Mouse (Mus musculus) activated CD4-positive, CD25-positive, alpha-beta regulatory T cell, adult 4 months (primary cell): ENCODE data around the gene Lhx5. TPM values are rescaled to one million over a fixed set of nuclear protein-coding genes. Genes with fewer than 3 reads are reported as not detected.

Source experiments
- ATAC-seq: one replicate; pipeline ENCODE4 v1.8.0; 2017
- polyA plus RNA-seq, 2 experiments: library from polyadenylated mRNA; unstranded; fragments of 100-300 nt; shearing (Covaris generic); gene quantifications; one replicate each; pipeline ENCODE4 v1.2.1; 2017

Gene Lhx5
- polyA plus RNA-seq, result not detected

DNA sequence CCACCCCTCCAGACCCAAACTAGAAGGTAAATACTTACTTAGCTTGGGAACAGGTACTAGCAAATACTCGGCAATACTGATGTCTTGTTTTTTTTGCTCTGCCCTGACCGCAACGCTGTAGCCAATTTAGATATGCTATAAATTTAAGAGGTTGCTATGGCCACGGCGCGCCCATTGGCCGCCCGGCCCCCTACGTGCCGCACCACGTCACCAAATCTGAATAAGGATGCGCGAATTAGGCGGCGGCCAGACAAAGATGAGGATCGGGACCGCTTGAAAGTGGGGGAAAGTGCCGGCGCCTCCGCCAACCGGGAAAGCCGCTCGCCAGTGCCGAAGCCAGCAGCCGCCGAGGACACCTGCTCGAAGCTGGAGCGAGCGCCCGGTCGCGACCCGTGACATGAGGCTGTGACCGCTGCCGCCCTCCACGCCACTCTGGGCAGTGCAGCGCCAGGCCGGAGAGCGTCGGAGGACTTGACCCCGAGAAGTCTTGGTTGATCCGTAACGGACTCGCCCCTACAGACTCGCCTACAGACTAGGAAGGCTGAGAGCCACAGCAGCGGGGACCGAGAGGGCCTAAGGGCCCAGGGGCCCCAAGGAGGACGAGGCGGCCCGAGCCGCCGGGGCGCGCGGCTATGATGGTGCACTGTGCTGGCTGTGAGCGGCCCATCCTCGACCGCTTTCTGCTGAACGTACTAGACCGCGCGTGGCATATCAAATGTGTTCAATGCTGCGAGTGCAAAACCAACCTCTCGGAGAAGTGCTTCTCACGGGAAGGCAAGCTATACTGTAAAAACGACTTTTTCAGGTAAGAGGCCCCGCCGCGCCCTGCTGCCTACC, at the start of gene Lhx5:
Lhx5 (plus strand) TSS at position 51 of the 837 bp plus-strand sequence.
- ATAC-seq, result no peak

DNA sequence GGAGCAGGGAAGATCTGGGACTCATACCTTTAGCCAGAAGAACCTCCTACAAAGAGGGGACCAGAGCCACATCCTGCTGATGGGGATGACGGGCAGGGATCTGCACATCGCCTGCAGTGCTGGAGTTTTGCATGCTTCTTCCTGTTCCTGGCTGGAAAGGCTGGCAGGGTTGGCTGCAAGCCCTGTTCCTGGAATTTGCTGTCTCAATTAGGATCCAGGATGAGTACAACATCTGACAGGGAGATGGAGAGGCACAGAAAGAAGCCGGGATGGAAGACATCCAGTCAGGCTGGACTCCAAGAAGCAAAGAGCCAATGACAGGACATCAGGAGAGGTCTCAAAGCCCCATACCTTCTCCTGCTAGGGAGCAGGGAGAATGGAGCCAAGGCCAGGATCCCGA, 45.1 kb upstream of the Lhx5 start:
- no peak for ATAC-seq

DNA sequence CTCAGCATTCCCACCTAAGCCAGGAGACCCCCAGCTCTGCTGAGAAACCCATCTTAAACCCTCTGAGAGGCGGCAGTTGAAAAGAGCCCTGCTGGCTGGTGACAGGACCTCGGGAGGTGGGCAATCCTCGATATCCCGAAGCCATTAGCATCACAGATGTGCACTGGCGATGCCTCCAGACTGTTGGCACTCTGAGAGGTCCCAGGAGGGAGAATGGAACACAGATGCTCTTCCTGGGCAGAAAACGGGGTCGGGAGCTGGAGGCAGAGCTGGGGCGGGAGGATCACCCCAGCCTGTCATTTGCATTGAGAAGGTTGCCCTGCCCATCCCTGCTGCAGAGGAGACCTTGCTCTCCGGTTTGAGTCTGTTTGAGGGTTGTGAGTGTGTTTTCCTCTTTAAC, 42.7 kb upstream of the Lhx5 start:
- no peak for ATAC-seq

DNA sequence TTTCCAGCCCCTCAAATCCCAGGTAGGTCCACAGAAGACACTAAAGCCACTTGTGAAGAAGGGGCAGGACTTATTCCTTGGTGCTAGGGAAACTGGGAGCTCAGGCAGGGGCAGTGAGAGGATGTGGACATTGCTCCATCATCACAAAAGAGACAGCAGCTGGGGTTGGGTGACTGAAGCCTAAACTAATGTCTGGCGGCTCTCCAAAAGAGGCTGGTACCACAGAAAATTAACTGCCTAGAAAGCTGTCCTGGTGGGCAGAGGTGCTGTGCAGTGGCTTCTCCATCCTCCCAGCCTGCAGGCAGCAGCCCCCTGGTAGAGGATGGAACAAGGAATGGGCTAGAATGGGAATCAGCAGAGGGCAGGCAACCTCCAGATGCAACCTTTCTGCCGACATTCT, 41.5 kb upstream of the Lhx5 start:
- ATAC-seq, result no peak

DNA sequence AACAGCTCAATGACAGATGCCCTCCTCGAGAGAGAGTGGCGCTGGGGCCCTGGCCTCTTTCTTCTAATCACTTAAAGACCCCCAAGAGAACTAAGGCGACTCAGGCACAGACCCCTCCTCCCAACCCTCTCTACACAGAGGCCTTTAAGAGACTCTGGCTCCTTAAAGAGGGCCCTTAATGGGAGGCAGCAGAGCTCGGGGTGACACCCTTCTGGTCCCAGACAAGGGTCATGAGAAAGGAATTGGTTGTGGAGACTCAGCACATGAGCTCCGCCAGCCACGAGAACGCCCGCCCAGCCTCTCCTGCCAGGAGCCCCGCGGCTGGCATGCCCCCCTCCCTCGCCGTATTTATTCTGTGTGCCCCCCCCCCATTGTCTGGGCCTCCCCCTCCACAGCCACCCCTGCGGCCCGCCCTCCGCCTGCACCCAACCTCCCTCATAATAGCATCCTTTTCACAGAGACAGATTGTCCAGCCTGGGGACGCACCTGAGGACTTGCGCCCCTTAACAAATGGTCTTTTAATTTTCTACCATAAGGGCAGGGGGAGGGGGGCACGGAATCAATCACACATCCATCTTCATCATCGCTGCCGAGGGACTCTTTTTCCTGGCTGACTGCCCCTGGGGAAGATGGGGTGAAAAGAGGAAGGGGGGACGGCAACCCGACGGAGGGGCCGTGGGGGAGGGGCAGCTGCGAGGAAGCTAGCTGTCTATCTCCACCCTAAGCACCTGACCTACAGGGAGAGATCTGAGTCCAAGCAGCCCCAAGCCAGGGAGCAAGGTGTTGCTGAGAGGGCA, 37.4 kb upstream of the Lhx5 start:
- no peak for ATAC-seq

DNA sequence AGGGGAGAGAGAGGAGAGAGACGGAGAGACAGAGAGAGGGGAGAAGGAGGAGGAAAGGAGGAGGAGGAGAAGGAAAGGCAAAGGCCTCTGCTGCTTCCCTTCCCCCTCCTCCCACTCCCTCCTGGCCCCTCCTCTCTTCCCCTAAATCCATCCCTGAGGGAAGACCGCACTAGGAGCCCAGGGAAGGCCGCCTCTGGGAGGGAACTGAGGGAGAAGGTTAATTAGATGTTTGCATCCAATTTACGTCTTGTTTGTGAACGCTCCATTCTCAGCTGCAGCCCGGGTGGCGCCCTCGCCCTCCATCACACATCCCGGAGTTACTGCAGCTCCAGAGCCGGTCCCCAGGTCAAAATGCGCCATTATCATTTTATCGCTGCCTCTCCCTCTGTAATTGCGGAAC, 33.5 kb upstream of the Lhx5 start:
- no peak for ATAC-seq

DNA sequence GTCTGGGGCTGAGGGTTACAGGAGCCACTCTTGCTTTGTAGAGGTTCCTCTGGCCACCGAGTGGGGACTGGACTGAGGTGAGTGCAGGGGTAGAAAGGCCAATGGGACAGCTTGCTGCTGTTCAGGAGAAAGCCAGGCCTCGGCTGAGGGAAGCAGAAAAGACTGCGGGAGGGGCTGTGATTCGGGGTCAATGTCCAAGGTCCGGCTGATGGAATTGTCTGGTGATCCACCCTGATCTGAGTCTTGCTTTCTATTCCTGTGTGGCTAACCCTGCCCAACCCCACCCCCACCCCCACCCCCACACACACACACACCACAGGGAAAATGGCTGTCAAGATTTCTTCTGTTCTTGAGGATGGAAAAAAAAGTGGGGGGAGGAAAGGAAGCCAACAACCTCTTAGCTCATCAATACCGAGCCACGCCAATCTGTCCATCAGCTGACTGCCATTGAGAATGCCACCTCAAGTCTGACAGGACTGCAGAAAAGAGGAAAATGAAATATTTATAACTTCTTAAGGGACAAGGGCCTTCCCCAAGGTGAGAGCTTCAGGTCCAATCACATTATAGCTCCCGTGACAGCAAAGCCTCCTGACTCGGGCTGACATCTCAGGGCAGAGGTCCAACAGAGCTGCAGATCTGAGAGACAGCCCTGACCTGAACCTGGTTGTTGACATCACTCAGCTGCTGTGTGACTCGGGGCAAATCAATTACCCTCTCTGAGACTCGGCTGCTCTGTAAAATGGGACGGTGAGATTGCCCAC, 26.5 kb upstream of the Lhx5 start:
- no peak for ATAC-seq

DNA sequence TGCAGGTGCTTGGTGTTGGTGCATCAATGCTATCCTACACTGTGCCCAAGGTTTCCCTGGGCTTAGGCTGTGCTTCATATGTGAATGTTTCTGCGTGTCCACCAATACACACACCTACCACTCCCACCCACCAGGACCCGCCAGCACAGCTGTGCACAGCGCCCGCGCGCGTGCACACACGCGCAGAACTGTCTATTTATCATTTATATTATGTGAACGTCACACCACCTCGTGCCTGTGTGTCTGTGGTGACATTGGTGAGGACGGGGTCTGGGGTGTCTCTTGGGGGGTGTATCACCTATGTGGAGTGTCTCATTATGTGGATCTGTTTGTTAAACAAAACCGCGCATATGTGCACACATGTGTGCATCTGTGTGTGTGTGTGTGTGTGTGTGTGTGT, 22.6 kb upstream of the Lhx5 start:
- no peak for ATAC-seq

DNA sequence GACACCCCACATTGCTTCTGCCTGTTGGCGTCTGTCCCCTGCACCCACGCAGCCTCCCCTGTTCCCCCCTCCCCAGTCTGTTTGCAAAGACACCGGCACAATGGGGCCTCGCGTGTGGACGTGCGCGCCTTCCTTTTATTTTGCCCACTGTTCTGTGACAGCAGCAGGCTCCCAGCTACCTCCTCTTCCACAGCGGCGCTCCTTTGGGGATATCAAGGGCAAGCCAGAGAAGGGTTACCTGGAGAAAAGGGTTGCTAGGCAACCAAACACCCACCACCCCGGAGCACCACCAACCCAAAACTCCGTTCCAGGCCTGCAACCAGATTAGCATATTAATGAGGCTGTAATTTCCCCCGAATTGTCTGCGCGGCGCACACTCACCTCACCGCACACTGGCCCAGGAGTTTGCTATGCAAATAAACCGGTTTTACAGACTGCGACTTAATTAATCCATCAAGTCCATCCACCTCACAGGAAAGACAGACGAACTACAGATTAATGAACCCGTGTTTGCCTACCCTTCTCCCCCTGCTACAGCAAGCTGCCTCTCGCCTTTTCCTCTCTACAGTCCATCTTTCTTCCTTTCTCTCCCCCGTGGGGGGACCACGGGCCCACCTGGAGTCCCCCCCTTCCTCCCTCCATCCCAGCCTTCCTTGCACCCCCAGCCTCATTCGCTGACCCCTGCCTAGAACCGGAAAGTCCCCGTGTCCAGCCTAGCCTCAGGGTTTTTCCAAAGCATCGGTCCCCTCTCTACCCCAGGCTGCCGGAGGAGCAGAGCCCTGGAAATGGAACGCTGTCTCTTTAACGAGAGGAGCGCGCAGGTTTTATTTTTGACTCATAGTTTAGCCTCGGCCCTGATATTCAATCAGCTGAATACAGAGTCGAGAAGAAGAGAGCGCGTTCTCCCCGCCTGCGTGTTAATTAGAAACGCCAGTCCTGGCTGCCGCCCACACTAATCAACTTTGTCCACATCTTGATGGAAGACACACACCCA, 21.8 kb upstream of the Lhx5 start:
- no peak for ATAC-seq

DNA sequence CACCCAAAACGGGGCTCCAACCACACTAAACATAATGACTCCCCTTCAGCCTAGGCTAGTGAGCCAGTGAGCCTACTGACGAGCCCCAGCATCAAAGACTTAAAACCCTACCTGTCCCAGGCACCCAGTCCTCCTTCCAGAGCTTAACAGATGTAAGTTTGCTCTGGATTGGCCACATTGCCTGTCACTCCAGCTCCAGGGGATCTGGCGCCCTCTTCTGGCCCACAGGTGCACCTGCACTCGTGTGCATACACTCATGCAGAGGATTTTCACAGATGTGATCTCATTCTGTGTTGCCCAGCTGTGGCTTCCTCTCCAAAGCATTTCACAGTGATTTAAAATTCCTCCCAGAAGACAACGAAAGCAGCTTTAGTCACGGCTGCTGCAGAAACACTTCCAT, 18.1 kb upstream of the Lhx5 start:
- no peak for ATAC-seq

DNA sequence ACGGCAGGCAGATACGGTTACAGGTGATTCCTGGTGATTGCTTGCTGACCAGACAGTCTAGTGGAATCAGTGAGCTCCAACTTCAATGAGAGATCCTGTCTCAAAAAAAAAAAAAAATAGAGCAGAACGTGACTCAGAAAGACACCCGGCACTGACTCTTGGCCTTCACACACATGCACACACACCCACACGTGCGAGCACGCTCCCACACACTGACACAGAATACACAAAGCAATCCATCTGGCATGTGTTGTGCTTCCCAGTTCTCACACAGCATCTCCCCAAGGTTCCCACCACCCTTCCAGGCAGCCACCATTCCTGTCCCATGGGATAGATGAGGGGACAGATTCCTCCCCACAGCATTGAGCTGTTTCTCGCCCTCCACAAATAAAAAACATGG, 11.4 kb upstream of the Lhx5 start:
- ATAC-seq, result no peak

DNA sequence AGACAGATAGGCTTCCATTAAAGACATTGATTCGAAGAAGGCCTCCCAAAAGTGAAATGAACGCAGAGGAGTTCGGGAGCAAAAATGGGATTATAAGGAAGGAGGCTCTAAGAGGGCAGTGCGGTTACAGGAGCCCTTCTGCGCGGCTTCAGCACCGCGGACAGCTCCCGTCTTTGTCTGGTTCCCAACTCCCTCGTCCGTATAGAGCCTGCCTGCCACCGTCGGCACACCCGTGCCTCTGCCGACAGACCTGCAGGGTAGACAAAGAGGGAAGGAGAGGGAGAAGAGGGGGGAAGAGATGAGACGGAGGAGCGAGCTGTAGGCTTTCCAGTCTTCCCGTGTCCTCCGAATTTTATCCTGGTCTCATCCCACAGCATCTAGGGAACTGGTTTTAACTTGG, 7.5 kb upstream of the Lhx5 start:
- no peak for ATAC-seq

DNA sequence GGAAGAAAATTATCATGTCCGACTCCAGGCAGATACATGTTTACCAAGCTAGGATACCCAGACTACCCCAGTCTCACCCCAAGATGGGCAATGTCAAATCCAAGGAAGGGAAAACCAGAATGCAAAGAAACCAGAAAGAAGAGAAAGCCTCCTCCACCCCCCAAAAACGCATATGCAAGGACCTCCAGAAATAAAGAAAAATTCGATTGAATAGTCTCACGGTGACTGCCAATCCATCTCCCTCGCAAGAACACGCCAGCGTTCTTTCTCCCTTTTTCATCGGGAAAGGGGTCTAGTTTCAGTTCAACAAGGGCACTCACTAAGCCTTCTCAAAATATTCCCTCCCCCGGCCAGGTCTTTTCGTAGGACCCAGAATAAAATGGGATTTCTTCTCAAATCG, 6.8 kb upstream of the Lhx5 start:
- no peak for ATAC-seq

DNA sequence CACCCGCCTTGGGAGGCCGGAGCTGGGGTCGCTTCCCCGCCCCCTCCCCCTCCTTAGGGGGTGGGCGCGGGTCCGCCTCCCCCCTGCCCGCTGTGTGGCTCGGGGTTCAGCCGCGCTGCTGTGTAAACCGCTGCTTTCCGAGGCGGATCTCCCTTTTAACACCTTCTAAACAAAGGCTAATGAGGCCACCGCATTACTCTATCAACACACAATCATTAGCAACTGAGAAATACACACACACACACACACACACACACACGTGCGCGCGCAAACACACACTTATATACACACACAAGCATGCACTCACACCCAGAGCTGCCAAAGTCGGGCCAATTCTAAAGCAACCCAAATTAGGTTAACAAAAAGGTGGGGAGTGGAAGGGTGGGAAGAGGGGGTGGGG, 5.8 kb upstream of the Lhx5 start:
- no peak for ATAC-seq

DNA sequence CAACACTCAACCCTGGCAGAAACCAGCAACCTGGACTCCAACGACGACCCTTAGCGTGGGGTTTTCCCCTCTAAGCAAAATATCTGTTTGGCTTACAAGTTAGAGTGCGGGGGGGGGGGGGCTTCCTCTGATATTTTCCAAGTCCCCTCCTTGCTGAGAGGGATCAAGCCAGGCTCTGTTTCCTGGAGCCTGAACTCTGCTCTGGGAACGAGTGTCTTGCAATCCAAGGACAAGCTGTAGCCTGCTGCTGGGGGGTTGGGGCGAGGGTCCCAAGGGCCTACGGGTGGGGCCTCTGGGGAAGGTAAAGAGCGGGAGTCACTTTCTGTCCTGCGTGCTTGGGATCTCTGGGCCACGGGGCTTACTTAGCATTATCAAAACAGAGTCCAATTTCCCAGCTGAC, 4.9 kb upstream of the Lhx5 start:
- no peak for ATAC-seq

DNA sequence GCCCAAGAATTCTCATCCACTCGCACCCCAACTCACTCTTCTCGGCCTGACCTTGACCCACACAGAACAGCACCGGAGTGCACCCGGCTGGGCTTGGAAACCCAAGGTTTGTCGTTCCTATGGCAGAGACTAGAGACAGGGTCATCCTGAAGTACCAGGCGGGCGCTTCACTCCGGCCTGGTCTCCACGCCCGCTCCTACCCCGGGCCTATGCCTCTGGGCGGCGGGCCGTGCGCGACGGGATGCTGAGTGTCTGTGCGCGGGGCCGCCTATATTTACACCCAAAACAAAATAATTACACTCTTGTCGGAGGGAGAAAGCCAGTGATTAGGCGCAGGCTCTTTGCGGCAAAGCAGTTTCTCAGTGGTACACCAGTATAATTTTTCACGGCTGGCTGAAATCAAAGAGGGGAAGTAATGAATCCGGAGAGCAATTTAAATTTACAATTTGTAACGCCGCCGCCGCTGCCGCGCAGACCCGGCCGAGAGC, 4.0 kb upstream of the Lhx5 start:
- ATAC-seq, result no peak

DNA sequence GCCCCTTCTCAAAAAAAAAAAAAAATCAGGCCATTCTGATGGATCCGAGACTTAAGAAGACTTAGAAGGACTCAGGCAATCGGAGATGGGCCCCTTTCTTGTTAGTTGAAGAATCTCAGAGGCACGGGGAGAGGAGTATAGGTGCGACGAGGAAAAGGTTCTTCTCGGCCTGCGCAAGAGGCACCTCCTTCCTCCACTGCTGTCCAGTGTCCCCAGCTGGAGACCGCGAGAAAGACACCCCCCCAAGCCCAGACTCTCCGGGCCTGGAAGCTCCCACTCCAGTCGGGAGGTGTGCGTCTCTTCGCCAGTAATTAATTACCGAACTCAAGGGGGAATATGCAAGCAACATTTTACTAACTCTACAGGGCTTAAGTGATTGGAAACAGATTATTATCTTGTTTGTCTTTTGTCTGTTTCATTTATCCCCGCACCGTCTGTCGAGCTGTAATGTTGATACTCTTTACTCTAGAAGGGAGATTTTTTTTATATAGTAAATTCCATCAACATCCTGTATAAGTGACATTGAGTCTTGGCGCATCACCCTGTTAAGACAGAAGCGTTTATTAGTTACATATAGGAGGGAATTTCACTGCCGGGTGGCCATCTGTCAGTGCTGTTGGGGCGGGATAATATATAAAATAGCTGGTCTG, 3.2 kb upstream of the Lhx5 start:
- ATAC-seq, result no peak

DNA sequence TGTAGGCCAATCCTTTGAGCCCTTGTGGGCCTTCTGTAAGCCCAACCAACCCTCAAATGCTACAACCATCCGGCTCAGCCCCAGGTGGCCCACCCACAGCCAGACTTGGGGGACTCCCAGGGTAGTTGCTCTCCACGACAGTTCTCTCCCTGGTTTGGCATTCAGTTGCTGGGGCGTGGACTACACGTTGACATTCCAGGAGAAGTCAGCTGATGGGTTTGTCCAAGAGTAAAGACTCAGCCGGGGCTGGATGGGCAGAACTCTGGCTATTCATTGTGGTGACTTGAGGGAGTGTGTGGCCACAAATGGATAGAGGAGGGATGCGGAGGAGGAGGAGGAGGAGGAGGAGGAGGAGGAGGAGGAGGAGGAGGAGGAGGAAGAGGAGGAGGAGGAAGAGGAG, 2.5 kb upstream of the Lhx5 start:
- no peak for ATAC-seq

DNA sequence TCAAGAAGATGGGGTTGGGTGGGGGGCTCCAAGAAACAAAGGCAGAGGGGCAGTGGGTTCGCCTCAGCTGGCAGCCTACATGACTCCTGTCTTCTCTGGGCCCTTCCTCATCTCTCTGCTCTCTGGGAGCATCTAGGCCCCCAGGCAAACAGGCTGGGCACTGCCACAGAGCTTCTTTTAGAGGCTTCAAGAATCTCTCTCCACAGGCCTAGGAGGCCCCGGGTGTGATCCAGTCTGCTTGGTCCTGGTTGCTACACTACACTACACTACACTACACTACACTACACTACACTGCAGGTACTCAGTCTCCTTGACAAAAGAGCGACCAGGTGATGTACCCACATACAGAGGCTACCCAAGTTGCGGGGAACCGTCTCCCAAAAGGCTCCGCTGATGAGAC, 1.8 kb upstream of the Lhx5 start:
- ATAC-seq, result no peak

DNA sequence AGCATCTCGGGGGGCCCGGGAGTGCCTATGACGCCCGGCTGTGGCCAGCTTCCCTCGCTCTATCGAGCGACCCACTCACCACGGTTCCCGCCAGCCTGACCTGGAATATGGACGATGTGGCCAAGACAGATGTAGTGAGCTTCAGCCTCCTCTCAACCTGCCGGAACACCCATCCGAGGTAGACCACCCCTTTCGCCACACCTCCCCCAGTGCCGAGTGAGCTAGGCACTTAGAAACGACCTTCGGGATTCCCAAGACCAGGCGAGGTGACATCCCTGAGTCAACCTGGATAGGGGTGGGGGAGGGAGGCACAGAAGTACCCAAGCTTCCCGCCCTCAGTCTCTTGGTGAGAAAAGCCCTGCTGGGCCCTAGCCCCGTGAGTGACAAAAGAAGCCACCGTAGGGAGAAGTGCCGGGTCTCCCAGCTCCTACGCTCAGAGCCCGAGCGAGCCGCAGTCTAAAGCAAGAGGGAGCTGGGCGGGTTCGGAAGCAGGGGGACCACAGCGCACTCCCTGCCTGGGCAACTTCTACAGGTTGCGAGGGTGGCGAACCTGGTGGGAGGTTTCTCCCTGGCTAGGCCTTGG, 407 bp upstream of the Lhx5 start:
- ATAC-seq, result no peak

DNA sequence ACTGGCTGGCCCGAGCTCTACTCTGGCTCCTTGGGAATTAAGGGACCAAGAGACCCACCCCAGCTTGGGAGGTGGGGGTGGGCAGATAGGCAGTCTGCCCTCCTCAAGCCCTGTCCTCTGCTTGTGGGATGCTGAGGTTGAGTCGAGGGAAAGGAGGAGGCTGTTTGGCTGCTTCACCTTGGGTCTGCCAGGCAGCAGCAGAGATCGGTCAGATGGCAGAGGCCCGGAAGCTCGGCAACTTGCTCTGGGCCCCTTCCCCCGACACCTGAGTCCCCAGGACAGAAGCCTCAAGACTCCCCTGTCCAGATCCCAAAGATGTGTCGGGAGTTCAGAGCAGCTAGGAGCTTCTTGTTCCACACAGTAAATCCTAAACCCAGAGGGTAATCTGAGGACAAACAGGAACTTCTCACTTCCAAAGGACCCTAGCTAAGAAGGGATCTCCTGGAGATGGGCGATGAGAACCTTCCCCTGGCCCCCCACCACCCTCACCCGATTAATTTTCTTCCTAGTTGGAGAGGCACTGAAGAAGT, 1.1 kb downstream of the Lhx5 start:
- no peak for ATAC-seq
